Mouse (Mus musculus): Measurements from ENCODE around the gene Tmem80.

DNA sequence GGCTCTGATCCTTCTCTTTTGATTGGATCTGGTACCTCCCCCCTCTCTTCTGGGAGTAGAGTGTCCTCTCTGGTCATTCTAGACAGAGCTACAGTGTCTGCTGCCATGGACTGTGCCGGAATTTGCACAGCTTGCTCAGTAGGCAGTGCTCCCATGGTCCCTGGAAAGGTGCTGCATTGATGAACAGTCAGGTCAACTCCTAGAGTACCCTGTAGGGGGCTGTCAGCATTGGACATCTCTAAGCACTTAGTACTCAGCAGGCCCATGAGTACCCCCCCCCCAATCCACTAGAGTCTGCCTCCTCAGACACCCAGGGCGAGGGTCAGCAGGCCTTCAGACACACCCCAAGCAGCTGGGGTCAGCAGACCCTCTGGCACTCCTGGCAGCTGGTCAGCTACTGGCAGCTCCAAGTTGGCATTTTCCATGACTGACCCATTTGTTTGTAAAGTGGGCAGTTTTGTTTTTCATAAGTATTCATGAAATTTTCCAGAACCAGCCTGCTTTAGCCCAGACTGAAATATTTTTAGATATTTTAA lies 7.6 kb downstream of the Tmem80 start:
- TF ChIP-seq POLR2A (IDR thresholded peaks at IDR 0.05; ENCODE audit: low read depth, low read length), result no peak
- no peak for TF ChIP-seq CTCF (IDR thresholded peaks at IDR 0.05; ENCODE audit: extremely low read depth, insufficient read depth, insufficient read length, insufficient replicate concordance)
